Mouse (Mus musculus) liver, embryonic 14.5 days (tissue): ENCODE data around the gene Strn3. TPM values are rescaled to one million over a fixed set of nuclear protein-coding genes. Genes with fewer than 3 reads are reported as not detected.
"Not testable (repeated sequence)": the region's sequence is repeated elsewhere in the genome, so short reads cannot be mapped to it uniquely, and the experiment has no call there.

Experiments used
- ATAC-seq: fragments of 200-750 bp; cut with Nextera tagmentation; 2 replicates; pipeline ENCODE4 v1.8.0; 2017; ENCODE audit warnings: moderate number of reproducible peaks, mild to moderate bottlenecking, moderate library complexity; ENCODE audit not compliant: insufficient read depth
- DNase-seq, 3 experiments: peaks; one replicate each; pipeline ENCODE4 v3.0.0-alpha.2; 2012 to 2013; ENCODE audit warnings: low read depth in 3 of 3, low spot score in 3 of 3
- H3K27ac ChIP-seq: fragments of 300-500 bp; sonication (generic); 2 replicates; pipeline ENCODE4 v1.5.1; 2014; ENCODE audit warnings: moderate library complexity, mild to moderate bottlenecking, control low read depth, inconsistent platforms
- H3K27me3 ChIP-seq: fragments of 300-500 bp; sonication (generic); 2 replicates; pipeline ENCODE4 v1.6.1; 2014; ENCODE audit warnings: mild to moderate bottlenecking, low read length, moderate library complexity; ENCODE audit not compliant: control insufficient read depth, insufficient read depth
- H3K36me3 ChIP-seq: fragments of 300-500 bp; sonication (generic); replicated peaks from 2 replicates; pipeline ENCODE4 v1.6.1; 2014; ENCODE audit warnings: low read depth; ENCODE audit not compliant: control insufficient read depth, insufficient read depth
- H3K4me1 ChIP-seq, 2 experiments: fragments of 200-500 bp in 1 of 2; fragments of 300-500 bp in 1 of 2; sonication (generic) in 1 of 2; replicated peaks; 2 replicates each; pipeline ENCODE4 v1.6.1; 2012 to 2014; ENCODE audit warnings: antibody characterized with exemption in 1 of 2, inconsistent platforms in 1 of 2, low read length in 1 of 2; ENCODE audit not compliant: control insufficient read depth in 2 of 2, insufficient read depth in 2 of 2
- H3K4me2 ChIP-seq: fragments of 300-500 bp; sonication (generic); 2 replicates; pipeline ENCODE4 v1.6.1; 2014; ENCODE audit warnings: low read depth, mild to moderate bottlenecking, control low read depth, moderate library complexity
- H3K4me3 ChIP-seq, 2 experiments: fragments of 200-500 bp in 1 of 2; fragments of 300-500 bp in 1 of 2; sonication (generic) in 1 of 2; 2 replicates each; pipeline ENCODE4 v1.5.1; 2012 to 2014; ENCODE audit warnings: low read depth in 2 of 2, low read length in 2 of 2, mild to moderate bottlenecking in 2 of 2, control low read depth in 1 of 2, inconsistent platforms in 1 of 2, moderate library complexity in 1 of 2; ENCODE audit not compliant: insufficient read depth in 1 of 2
- H3K9ac ChIP-seq: fragments of 300-500 bp; sonication (generic); replicated peaks from 2 replicates; pipeline ENCODE4 v1.6.1; 2014; ENCODE audit warnings: mild to moderate bottlenecking, control low read depth, moderate library complexity
- H3K9me3 ChIP-seq: fragments of 300-500 bp; sonication (generic); 2 replicates; pipeline ENCODE4 v1.6.1; 2016; ENCODE audit warnings: low read length, mixed read lengths; ENCODE audit not compliant: control insufficient read depth
- CTCF ChIP-seq: IDR thresholded peaks from 2 replicates; pipeline ENCODE4 v1.5.1; 2016; ENCODE audit warnings: antibody characterized with exemption, low read depth, control low read depth
- EP300 ChIP-seq: IDR thresholded peaks from 2 replicates; pipeline ENCODE4 v1.6.1; 2016; ENCODE audit warnings: antibody characterized with exemption, low read depth
- WGBS: fragments of 180-500 bp; shearing (Covaris S2); extraction: QIAGEN DNeasy Blood & Tissue Kit; methylation state at CpG from one replicate; pipeline ENCODE4 v1.1.7; 2014; ENCODE audit not compliant: insufficient replicate concordance; 5-methylcytosine and 5-hydroxymethylcytosine counted together
- polyA plus RNA-seq, 2 experiments: library from polyadenylated mRNA; depleted of rRNA in 1 of 2; stranded (reverse) in 1 of 2; unstranded in 1 of 2; fragments of >200 nt; fragmentation: Nextera tagmentation in 1 of 2; extraction: Ambion mirVana in 1 of 2; gene quantifications; 2 replicates each; pipeline versions ENCODE4 v1.2.1 to v1.2.3; 2012 to 2014

Gene Strn3
- polyA plus RNA-seq, 2 experiments = 14.2 to 14.9 TPM

GRCm38 (mm10) chr12:51666708-51667430, 24.8 kb downstream of the Strn3 start:
- Histone ChIP-seq H3K4me1 (peaks cover 0 to 7% of the 10 kb centered on the region in 2 experiments; a peak in 2 of 4 replicates), H3K9ac (no peak overlapping the region), H3K4me3 (no peak overlapping the region), H3K36me3 (no peaks in the 10 kb centered on the region), H3K4me2 (no peak overlapping the region), H3K27me3 (no peaks in the 10 kb centered on the region), H3K9me3 (no peaks in the 10 kb centered on the region), H3K27ac (no peak overlapping the region)
- ATAC-seq (no peak), DNase-seq (no peak)
- TF ChIP-seq EP300 = no peak
- TF ChIP-seq CTCF = peak; percentile 42
- WGBS = 62% methylated on average over 4 of the region's 4 CpGs

GRCm38 (mm10) chr12:51663908-51664307, 27.8 kb downstream of the Strn3 start:
- no peaks in the 10 kb centered on the region for H3K9me3 ChIP-seq
- TF ChIP-seq EP300 (no peak), CTCF (no peak)
- H3K36me3 ChIP-seq = no peaks in the 10 kb centered on the region
- no peak overlapping the region for H3K4me2 ChIP-seq
- ATAC-seq (no peak), DNase-seq (no peak)
- H3K27me3 ChIP-seq = no peaks in the 10 kb centered on the region
- peaks cover 0 to 7% of the 10 kb centered on the region in 2 experiments; a peak in 2 of 4 replicates for H3K4me1 ChIP-seq
- H3K4me3 ChIP-seq = no peak overlapping the region
- no peak overlapping the region for H3K27ac ChIP-seq
- H3K9ac ChIP-seq = no peak overlapping the region

GRCm38 (mm10) chr12:51663011-51663410, 28.7 kb downstream of the Strn3 start:
- H3K27me3 ChIP-seq = no peaks in the 10 kb centered on the region
- TF ChIP-seq EP300 = no peak
- no peak for TF ChIP-seq CTCF

GRCm38 (mm10) chr12:51655944-51656465, 35.7 kb downstream of the Strn3 start:
- H3K4me1 ChIP-seq = no peaks in the 10 kb centered on the region; a peak in 1 of 4 replicates
- H3K27me3 ChIP-seq = no peaks in the 10 kb centered on the region
- H3K4me2 ChIP-seq = no peak overlapping the region
- DNase-seq (no peak), ATAC-seq (no peak)
- no peak overlapping the region for H3K9ac ChIP-seq
- 89% methylated on average over 1 of the region's 1 CpGs for WGBS
- H3K27ac ChIP-seq = no peak overlapping the region
- peaks cover 6% of the 10 kb centered on the region for H3K36me3 ChIP-seq
- H3K4me3 ChIP-seq = no peak overlapping the region
- no peaks in the 10 kb centered on the region for H3K9me3 ChIP-seq
- TF ChIP-seq EP300 (no peak), CTCF (no peak)

More at GRCm38 (mm10) chr12:51663011-51663410, 28.7 kb downstream of the Strn3 start:
- H3K4me1 ChIP-seq = peaks cover 0 to 7% of the 10 kb centered on the region in 2 experiments; a peak in 2 of 4 replicates
- H3K4me3 ChIP-seq = no peak overlapping the region
- H3K9ac ChIP-seq = no peak overlapping the region
- DNase-seq (no peak), ATAC-seq (no peak)
- no peak overlapping the region for H3K4me2 ChIP-seq
- no peak overlapping the region for H3K27ac ChIP-seq
- H3K9me3 ChIP-seq = no peaks in the 10 kb centered on the region
- no peaks in the 10 kb centered on the region for H3K36me3 ChIP-seq

- DNase-seq, ATAC-seq: not testable (repeated sequence)
Measured at GRCm38 (mm10) chr12:51649401-51649800, 42.3 kb downstream of the Strn3 start.

More at GRCm38 (mm10) chr12:51649401-51649800, 42.3 kb downstream of the Strn3 start:
- peaks cover 11% of the 10 kb centered on the region for H3K36me3 ChIP-seq
- H3K27me3 ChIP-seq, H3K9me3 ChIP-seq, H3K27ac ChIP-seq, H3K4me3 ChIP-seq, H3K4me2 ChIP-seq, H3K9ac ChIP-seq, H3K4me1 ChIP-seq: not testable (repeated sequence)
